Mouse (Mus musculus) right cerebral cortex, postnatal 25 days (tissue): ENCODE measurements around the gene Ptchd4.
A peak's percentile ranks its signal among the peaks of the same experiment; 100 is the strongest.

Experiments
- DNase-seq: peaks from one replicate; pipeline ENCODE4 v3.0.0; 2022

Ptchd4 gene

GRCm38 (mm10) chr17:42315669-42316611 is at the start of gene Ptchd4:
Gene Ptchd4, plus strand, starts transcription at chr17:42315947.
- DNase-seq = peak; percentile 71

- no peak for DNase-seq
Observed at GRCm38 (mm10) chr17:42276861-42277260, 38.9 kb upstream of the Ptchd4 start.

- no peak for DNase-seq
Observed at GRCm38 (mm10) chr17:42284391-42284790, 31.4 kb upstream of the Ptchd4 start.

GRCm38 (mm10) chr17:42286255-42286654 is 29.5 kb upstream of the Ptchd4 start:
- no peak for DNase-seq

- no peak for DNase-seq
Observed at GRCm38 (mm10) chr17:42290341-42290740, 25.4 kb upstream of the Ptchd4 start.

GRCm38 (mm10) chr17:42291793-42292192 is 24.0 kb upstream of the Ptchd4 start:
- DNase-seq = no peak

- DNase-seq = no peak
Observed at GRCm38 (mm10) chr17:42297986-42298385, 17.8 kb upstream of the Ptchd4 start.

GRCm38 (mm10) chr17:42299681-42300080 is 16.1 kb upstream of the Ptchd4 start:
- no peak for DNase-seq

GRCm38 (mm10) chr17:42303062-42303577 is 12.6 kb upstream of the Ptchd4 start:
- DNase-seq = no peak

- no peak for DNase-seq
Observed at GRCm38 (mm10) chr17:42304262-42304661, 11.5 kb upstream of the Ptchd4 start.

- no peak for DNase-seq
Observed at GRCm38 (mm10) chr17:42307001-42307400, 8.7 kb upstream of the Ptchd4 start.

GRCm38 (mm10) chr17:42310136-42310535 is 5.6 kb upstream of the Ptchd4 start:
- no peak for DNase-seq

- DNase-seq = peak; percentile 49
Observed at GRCm38 (mm10) chr17:42316612-42316982, 850 bp downstream of the Ptchd4 start.

GRCm38 (mm10) chr17:42335787-42336186 is 20.0 kb downstream of the Ptchd4 start:
- DNase-seq = no peak

- DNase-seq = no peak
Observed at GRCm38 (mm10) chr17:42336571-42336970, 20.8 kb downstream of the Ptchd4 start.

GRCm38 (mm10) chr17:42346027-42346426 is 30.3 kb downstream of the Ptchd4 start:
- no peak for DNase-seq

- DNase-seq = no peak
Observed at GRCm38 (mm10) chr17:42358481-42358880, 42.7 kb downstream of the Ptchd4 start.

- DNase-seq = no peak
Observed at GRCm38 (mm10) chr17:42363085-42363710, 47.5 kb downstream of the Ptchd4 start.

- DNase-seq = no peak
Observed at GRCm38 (mm10) chr17:42364716-42365115, 49.0 kb downstream of the Ptchd4 start.

- DNase-seq = no peak
Observed at GRCm38 (mm10) chr17:42374881-42375280, 59.1 kb downstream of the Ptchd4 start.

- no peak for DNase-seq
Observed at GRCm38 (mm10) chr17:42393086-42393485, 77.3 kb downstream of the Ptchd4 start.

GRCm38 (mm10) chr17:42395299-42395698 is 79.6 kb downstream of the Ptchd4 start:
- DNase-seq = no peak

GRCm38 (mm10) chr17:42418449-42418848 is 102.7 kb downstream of the Ptchd4 start:
- DNase-seq = no peak

GRCm38 (mm10) chr17:42427961-42428360 is 112.2 kb downstream of the Ptchd4 start:
- peak; percentile 14 for DNase-seq
